Mouse (Mus musculus) thymus, adult 2 months (tissue): ENCODE measurements at regions not wholly inside any gene's neighbourhood (a gene's known extent, or its start where the extent isn't known, plus 50 kb on each side); places are given as distances from the start of the nearest gene placed in this dataset.

Source experiments
- DNase-seq: peaks from one replicate; pipeline ENCODE4 v3.0.0; 2021
- H3K27ac ChIP-seq: fragments of 200-500 bp; 2 replicates; pipeline ENCODE4 v1.5.1; 2012; ENCODE audit warnings: low read length, control low read depth; ENCODE audit not compliant: control insufficient read depth, insufficient read depth
- H3K27me3 ChIP-seq: fragments of 200-500 bp; 2 replicates; pipeline ENCODE4 v1.6.1; 2012; ENCODE audit warnings: mild to moderate bottlenecking, low read length, moderate library complexity, mixed read lengths; ENCODE audit not compliant: control insufficient read depth, insufficient read depth
- H3K36me3 ChIP-seq: fragments of 200-500 bp; 2 replicates; pipeline ENCODE4 v1.6.1; 2012; ENCODE audit warnings: mild to moderate bottlenecking, low read length, moderate library complexity; ENCODE audit not compliant: control insufficient read depth, insufficient read depth
- H3K4me1 ChIP-seq: fragments of 200-500 bp; replicated peaks from 2 replicates; pipeline ENCODE4 v1.6.1; 2012; ENCODE audit warnings: low read length; ENCODE audit not compliant: control insufficient read depth, insufficient read depth
- H3K4me3 ChIP-seq: fragments of 200-500 bp; 2 replicates; pipeline ENCODE4 v1.5.1; 2012; ENCODE audit warnings: mild to moderate bottlenecking, low read length, control low read depth, moderate library complexity; ENCODE audit not compliant: control insufficient read depth, insufficient read depth
- CTCF ChIP-seq: fragments of 200-500 bp; IDR thresholded peaks from 2 replicates; pipeline ENCODE4 v1.5.1; 2012; ENCODE audit warnings: mild to moderate bottlenecking, control low read depth, low read length, moderate library complexity, borderline replicate concordance; ENCODE audit not compliant: control insufficient read depth, poor library complexity, insufficient read depth; ENCODE audit errors: extremely low read depth
- POLR2A ChIP-seq: fragments of 200-500 bp; IDR thresholded peaks from 2 replicates; pipeline ENCODE4 v1.6.1; 2012; ENCODE audit warnings: mild to moderate bottlenecking, low read length, control low read depth, moderate library complexity; ENCODE audit not compliant: control insufficient read depth, poor library complexity, insufficient read depth; ENCODE audit errors: extremely low read depth
- WGBS: fragments of 180-500 bp; shearing (Covaris S2); methylation state at CpG from one replicate; pipeline ENCODE4 v1.1.7; 2018; 5-methylcytosine and 5-hydroxymethylcytosine counted together

GRCm38 (mm10) chr17:4627542-4627941 is 366.6 kb upstream of the Arid1b start:
- Histone ChIP-seq H3K36me3 (no peaks in the 10 kb centered on the region), H3K27ac (no peak overlapping the region), H3K4me3 (no peak overlapping the region), H3K27me3 (no peaks in the 10 kb centered on the region; the same call in 1 of the 2 replicates), H3K4me1 (no peaks in the 10 kb centered on the region)
- no peak for TF ChIP-seq POLR2A
- no peak for TF ChIP-seq CTCF
- DNase-seq, result no peak
- WGBS, result 92% methylated on average over 7 of the region's 7 CpGs

- TF ChIP-seq POLR2A, result no peak
- TF ChIP-seq CTCF, result no peak
- Histone ChIP-seq H3K27me3 (no peaks in the 10 kb centered on the region; the same call in 1 of the 2 replicates), H3K4me1 (no peaks in the 10 kb centered on the region), H3K4me3 (no peak overlapping the region), H3K27ac (no peak overlapping the region), H3K36me3 (no peaks in the 10 kb centered on the region)
- 92% methylated on average over 4 of the region's 4 CpGs for WGBS
- no peak for DNase-seq
Observed at GRCm38 (mm10) chr17:4631122-4631521, 363.0 kb upstream of the Arid1b start.

- Histone ChIP-seq H3K4me3 (no peak overlapping the region), H3K27me3 (no peaks in the 10 kb centered on the region), H3K36me3 (no peaks in the 10 kb centered on the region), H3K27ac (no peak overlapping the region), H3K4me1 (no peaks in the 10 kb centered on the region)
- no peak for TF ChIP-seq POLR2A
- no peak for TF ChIP-seq CTCF
- DNase-seq, result no peak
- WGBS, result over 99% methylated on average over 2 of the region's 2 CpGs
Observed at GRCm38 (mm10) chr17:4632506-4632905, 361.6 kb upstream of the Arid1b start.

- no peak overlapping the region for H3K4me3 ChIP-seq
- WGBS, result 65% methylated on average over 3 of the region's 3 CpGs
- H3K27ac ChIP-seq, result no peak overlapping the region
- H3K4me1 ChIP-seq, result no peaks in the 10 kb centered on the region
- no peaks in the 10 kb centered on the region for H3K27me3 ChIP-seq
- DNase-seq, result no peak
- H3K36me3 ChIP-seq, result no peaks in the 10 kb centered on the region
- no peak for TF ChIP-seq CTCF
- TF ChIP-seq POLR2A, result no peak
Observed at GRCm38 (mm10) chr17:4633771-4634170, 360.4 kb upstream of the Arid1b start.

- no peak for TF ChIP-seq CTCF
- TF ChIP-seq POLR2A, result no peak
- whole genome bisulfite sequencing, result 84% methylated on average over 5 of the region's 5 CpGs
- Histone ChIP-seq H3K27me3 (no peaks in the 10 kb centered on the region), H3K4me3 (no peak overlapping the region), H3K27ac (no peak overlapping the region), H3K36me3 (no peaks in the 10 kb centered on the region), H3K4me1 (no peaks in the 10 kb centered on the region)
- no peak for DNase-seq
Observed at GRCm38 (mm10) chr17:4636796-4637353, 357.3 kb upstream of the Arid1b start.

- no peak for DNase-seq
- no peaks in the 10 kb centered on the region for H3K36me3 ChIP-seq
- no peak overlapping the region for H3K27ac ChIP-seq
- H3K4me3 ChIP-seq, result no peak overlapping the region
- TF ChIP-seq CTCF (no peak), POLR2A (no peak)
- no peaks in the 10 kb centered on the region for H3K4me1 ChIP-seq
- WGBS, result 93% methylated on average over 4 of the region's 4 CpGs
- H3K27me3 ChIP-seq, result no peaks in the 10 kb centered on the region
Observed at GRCm38 (mm10) chr17:4639531-4639930, 354.6 kb upstream of the Arid1b start.

- no peak overlapping the region for H3K27ac ChIP-seq
- TF ChIP-seq POLR2A (no peak), CTCF (no peak)
- H3K4me1 ChIP-seq, result no peaks in the 10 kb centered on the region
- 84% methylated on average over 7 of the region's 7 CpGs for WGBS
- H3K27me3 ChIP-seq, result no peaks in the 10 kb centered on the region
- H3K4me3 ChIP-seq, result no peak overlapping the region
- no peaks in the 10 kb centered on the region for H3K36me3 ChIP-seq
- no peak for DNase-seq
Observed at GRCm38 (mm10) chr17:4640555-4640954, 353.6 kb upstream of the Arid1b start.
